Mouse (Mus musculus) ES-Bruce4 (cell line): Measurements from ENCODE around the gene Mettl26.

ENCODE experiments used
- CTCF ChIP-seq: IDR thresholded peaks from one replicate; pipeline ENCODE4 v1.8.1; 2011; ENCODE audit warnings: low read depth, low read length
- POLR2A ChIP-seq: IDR thresholded peaks from one replicate; pipeline ENCODE4 v1.8.1; 2011; ENCODE audit warnings: low read length; ENCODE audit not compliant: insufficient read depth

- TF ChIP-seq CTCF (no peak), POLR2A (no peak)
Observed at GRCm38 (mm10) chr17:25864311-25864710, 10.6 kb upstream of the Mettl26 start.
